Mouse (Mus musculus) liver, embryonic 14.5 days (tissue): ENCODE measurements at regions not wholly inside any gene's neighbourhood (a gene's known extent, or its start where the extent isn't known, plus 50 kb on each side); places are given as distances from the start of the nearest gene placed in this dataset.

Experiments
- CTCF ChIP-seq: IDR thresholded peaks from 2 replicates; pipeline ENCODE4 v1.5.1; 2016; ENCODE audit warnings: antibody characterized with exemption, low read depth, control low read depth
- EP300 ChIP-seq: IDR thresholded peaks from 2 replicates; pipeline ENCODE4 v1.6.1; 2016; ENCODE audit warnings: antibody characterized with exemption, low read depth

GRCm38 (mm10) chr11:45595372-45595771 is 256.5 kb upstream of the Clint1 start:
- TF ChIP-seq EP300, result no peak
- no peak for TF ChIP-seq CTCF
